Mouse (Mus musculus) kidney, postnatal 36 days (tissue): ENCODE data around the gene Smc1b.
"Not testable (repeated sequence)": the region's sequence is repeated elsewhere in the genome, so short reads cannot be mapped to it uniquely, and the experiment has no call there.

Source experiments
- DNase-seq, 2 experiments: peaks; one replicate each; pipeline ENCODE4 v3.0.0; 2021 to 2022; ENCODE audit warnings: mixed read lengths in 2 of 2

The Smc1b gene

DNA sequence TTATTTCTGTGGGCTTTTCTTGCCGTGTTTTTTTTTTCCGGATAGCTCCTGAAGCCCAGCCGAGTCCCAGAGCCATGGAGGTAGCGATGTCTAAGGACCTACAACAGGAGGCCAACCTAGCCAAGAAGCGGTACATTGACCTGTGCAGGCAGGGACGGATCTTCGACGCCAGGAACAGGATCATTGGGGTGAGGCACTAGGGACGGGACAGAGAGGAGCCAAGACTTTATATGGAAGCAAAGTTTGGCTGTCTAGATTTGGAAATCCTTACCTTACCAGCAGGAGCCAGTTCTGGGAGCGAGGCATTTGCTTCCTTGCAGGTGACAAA, 393 bp upstream of the Smc1b start:
- no peak for DNase-seq

DNA sequence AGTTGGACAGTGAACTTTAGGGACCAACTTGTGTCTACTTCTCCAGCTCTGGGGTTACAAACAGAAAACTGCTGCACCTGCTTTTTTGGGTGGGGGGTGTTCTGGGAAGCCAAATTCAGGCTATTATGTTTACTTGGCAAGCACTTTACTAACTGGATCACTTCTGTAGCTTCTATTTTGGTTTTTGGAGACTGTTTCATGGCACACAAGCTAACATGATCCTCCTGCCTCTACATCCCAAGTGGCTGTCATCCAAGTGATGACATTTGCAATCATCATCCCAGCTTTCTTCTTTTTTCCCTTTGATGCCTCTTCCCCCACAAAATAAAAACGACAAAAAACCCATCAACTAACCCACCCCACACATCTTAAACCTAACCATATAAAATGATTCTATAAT, 46.1 kb downstream of the Smc1b start:
- DNase-seq: no peak

DNA sequence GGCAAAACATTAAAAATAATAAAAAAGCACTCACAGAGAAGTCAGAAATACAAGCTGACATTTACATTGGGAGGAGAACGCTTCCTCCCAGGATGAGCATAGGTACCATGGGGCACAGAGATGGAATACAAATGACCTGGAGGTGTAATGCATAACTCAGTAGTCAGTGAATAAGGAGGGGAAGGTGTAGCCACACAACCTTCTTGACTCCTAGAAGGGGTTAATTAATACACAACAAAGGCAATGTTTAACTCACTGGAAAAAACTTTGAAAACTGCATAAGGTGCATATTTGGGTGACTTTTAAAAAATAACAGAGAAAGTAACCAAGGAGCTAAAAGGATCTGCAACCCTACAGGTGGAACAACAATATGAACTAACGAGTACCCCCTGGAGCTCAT, 59.1 kb downstream of the Smc1b start:
- peak in 1 of 2 experiments; percentile 29 for DNase-seq

DNA sequence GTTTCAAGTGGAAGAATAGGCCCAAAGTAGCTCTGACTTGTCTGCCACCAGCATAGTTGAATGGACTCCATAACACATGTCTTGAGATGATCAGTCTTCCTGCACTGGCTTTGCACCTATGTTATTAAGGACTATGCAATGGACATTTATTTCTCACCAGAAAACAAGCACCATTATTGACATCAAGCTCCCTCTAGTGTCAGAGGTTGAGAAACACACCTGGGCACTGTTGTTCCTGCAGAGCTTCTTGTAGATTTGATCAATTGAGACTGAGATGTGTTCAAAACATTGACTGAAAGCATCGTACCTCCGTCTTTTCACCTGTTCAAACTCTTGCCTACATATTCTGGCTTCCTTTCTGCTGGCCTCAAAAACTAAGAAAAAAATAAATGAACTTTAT, 61.2 kb downstream of the Smc1b start:
- DNase-seq: peak; percentile 48 to 55

DNA sequence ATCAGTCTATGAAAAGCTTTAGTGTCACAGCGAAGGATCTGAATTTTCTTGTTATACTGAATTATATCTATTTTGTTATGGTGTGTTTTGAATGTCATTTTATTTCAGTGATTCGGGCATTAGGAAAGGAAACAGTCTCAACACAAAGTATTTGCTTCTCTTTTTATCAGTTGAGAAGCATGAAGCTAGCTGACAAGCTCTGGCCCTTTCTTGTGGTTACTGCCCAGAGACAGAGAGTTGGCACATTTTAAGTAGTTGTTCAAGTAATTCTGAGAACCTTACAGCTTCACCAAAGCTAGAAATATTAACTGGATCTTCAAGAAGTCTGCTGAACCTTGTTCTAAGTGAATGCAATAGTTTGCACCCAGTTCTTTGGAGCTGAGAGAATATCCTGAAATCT, 68.3 kb downstream of the Smc1b start:
- DNase-seq: no peak

DNA sequence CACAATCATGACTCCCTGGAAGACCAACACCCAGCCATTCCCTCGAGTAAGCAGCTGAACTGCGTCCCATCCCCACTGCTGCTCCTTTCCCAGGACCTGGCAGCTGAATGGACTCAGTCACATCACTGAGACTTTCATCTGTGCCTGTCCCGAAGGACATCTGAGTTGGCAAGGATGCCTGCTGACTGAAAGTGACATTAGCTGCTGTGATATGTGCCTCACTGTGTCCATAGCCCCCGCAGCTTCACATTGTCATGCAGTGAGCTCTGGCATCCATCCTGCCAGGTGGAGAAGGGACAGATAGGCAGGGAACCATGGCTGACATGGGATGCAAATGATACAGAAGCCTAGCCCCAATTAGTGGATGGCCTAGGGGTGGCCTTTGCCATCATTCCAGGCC, 76.6 kb downstream of the Smc1b start:
- no peak for DNase-seq

DNA sequence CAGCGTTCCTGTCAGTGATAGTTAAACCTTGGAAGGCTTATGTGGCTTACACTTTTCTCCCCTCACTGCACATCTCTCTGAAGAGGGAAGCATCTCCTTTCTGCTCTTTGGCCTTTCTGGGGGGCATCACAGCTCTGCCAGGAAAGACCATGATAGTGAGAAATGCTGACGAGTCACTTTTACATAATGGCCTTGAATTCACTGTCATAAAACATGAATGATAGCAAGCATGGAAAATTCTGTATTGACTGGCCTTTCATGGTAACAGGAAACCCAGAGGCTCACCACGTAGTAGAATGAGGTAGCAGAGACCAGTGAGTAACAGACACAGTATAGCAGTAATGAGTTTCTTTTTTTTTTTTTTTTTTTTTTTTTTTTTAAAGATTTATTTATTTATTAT, 77.7 kb downstream of the Smc1b start:
- DNase-seq: no peak

DNA sequence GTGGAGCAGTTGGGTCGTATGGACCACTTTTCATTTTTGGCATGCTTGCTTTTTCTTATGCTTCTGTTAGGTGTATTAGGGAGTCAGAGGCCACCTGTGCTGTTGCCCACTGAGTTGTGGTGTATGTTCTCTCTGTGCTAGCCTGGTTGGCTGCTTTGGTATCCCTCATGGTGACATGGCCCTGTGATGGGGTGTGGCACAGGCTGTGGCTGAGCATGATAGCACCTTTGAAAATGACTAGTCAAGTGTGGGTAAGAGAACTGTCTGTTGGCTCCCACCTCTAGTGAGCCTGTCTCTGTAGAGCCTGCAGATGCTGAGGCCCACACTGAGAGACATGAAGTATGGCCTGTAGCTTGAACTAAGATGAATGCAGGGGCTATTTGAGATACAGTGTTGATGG, 82.0 kb downstream of the Smc1b start:
- no peak for DNase-seq

DNA sequence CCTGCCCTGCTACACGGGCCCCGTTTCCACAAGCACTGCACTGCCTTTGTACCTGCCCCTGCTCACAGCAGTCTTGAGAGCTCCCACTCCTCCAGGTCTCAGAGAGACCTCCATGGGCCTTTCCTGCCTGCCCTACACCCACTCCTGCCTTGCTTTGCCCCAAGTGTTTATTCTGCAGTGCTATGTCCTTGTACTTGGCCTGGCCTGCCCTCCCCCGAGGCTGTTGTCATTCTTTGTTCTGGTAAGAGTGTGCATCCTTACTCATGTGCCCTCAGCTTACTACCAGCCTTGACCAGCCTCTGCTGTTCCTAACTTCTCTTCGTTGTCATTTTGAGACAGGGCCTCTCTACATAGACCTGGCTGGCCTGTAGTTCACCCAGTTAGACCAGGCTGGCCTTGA, 83.9 kb downstream of the Smc1b start:
- DNase-seq: no peak

DNA sequence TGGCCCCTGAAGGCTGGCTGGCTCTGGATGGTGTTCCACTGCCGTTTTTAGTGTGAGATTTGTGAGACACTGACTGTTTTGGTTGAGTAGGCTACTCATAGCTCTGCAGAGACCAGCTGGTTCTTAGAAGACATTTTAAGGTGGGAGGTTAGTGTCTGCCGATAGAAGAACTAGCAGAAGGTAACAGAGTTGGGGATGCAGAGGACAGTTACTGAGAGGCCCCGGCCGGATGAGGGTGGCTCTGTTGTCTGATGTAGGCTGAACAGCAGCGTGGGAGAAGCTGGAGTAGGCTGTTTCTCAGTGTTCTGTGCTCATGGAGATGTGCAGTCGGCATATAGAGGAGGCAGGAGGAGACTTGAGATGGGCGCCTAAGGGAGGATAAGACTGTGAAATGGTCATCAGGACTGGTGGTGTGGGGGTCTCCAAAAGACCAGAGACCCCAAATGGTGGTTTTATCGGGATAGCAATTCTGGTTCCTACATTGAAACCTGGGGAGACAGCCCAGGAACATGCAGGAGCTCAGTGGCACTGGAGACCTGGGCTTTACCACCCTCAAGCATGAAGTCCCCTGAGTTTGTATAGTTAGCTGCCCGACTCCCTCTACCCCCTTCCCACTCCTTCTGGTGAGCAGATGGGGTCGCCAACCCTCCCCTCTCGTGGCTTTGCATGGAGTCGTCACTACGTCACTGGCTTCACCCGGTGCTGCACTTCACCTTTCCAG, 85.4 kb downstream of the Smc1b start:
- DNase-seq: no peak

DNA sequence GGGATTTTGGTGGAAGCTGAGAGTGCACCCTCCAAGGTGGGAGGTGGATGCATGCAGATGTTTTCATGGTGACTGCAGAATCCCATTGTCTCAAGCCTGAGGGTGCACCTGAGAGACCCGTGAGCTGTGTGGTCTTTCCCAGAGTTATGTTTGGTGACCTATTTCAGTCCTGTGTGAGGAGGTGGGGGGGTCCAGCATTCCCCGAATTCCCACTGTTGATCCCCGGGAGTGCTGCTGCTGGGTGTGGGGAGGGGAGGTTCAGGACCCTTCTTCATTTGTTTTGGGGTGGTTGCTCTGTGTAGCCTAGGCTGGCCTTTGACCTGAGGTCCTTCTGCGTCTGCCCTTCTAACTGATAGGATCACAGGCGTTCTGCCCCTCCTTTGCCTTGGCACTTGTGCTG, 88.0 kb downstream of the Smc1b start:
- DNase-seq: no peak

DNA sequence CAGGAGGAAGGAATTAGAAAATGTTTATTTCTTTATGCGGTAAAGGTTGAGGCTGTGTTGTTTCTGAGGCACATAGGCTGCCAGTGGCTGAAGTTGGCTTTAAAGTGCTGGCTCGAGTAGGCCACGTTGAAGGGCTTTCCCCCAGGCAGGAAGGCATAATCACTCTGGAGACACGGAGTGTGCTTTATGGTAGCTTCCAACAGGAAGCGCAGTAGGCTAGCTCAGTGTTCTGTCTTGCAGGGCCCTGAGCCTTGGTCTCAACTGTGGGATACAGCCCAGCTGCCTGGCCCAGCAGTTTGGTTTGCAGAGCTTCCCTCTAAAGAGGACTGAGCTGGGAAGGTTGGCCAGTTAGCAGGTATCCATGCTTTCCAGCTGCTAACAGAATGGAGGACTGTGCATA, 88.6 kb downstream of the Smc1b start:
- no peak for DNase-seq

DNA sequence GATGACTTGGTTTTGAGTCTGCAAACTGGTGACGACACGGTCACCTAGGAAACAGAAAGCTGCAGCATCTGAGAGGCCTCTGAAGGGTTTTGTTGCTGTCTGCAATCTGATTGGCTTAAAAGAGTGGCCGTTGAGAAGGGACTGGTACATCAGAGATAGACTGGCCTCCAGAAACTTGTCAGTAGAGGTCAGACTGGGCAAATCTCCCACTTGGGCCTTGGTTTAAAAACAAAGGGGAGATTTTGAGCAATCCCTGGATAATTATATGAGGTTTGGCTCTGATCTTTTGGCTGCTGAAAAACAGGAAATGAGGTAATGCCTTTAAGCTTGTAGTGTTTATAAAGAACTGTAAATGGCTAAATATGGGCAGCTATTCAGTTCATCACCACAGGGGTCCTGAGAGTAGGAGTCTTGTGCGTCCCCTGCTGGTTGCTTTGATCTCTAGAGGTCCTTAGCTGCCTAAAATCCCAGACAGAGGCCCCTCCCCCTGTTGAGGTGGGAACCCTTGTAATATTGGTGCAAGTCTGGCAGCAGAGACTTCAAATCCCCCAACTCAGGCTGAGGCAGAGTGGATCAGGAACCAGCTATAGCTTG, 89.3 kb downstream of the Smc1b start:
- peak; percentile 63 to 72 for DNase-seq

DNA sequence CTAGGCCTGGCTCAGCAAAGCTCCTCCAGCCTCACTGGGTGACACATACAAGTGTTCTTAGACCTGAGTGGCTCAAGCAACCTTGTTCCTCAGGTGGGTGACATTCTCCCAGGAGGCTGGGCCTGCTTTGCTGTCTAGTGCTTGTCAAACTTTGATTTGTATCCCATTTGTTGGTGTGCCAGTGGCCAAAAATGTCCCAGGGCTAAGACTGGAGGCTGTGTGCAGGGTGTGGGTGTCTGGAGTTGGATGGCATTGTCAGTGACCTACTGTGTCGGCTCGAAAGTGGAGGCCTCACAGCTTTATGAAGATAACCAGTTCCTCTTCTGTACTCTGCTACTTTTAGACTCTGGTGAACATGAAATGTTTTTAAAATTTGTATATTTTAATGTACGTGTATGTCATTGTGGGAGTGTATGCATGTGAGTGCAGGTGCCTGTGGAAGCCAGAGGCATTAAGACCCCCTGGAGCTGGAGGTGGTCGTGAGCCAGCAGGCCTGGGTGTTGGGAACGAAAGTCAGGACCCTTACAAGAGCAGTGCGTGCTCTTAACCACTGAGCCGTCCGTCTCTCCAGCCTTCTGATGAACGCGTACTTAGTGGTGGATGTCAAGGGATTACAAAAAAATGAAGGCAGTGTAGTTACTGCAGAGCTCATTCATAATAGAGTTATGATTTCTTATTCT, 90.1 kb downstream of the Smc1b start:
- no peak for DNase-seq

DNA sequence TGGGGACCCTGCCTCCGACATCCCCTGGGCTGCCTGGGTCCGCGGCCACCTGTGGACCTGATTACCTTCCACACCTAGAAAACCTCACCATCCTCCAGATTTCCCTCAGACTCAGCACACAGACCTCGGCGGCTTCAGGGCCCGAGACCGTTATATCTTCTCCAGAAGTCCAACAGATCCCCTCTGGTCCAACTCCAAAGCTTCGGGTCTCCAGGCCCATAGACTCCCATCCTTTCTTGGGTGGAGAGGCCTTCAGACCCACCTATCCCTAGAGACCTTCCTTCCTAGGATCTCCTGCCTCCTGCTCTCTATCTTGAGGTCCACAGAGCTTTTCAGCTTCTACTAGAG, 94.4 kb downstream of the Smc1b start:
- no peak for DNase-seq

DNA sequence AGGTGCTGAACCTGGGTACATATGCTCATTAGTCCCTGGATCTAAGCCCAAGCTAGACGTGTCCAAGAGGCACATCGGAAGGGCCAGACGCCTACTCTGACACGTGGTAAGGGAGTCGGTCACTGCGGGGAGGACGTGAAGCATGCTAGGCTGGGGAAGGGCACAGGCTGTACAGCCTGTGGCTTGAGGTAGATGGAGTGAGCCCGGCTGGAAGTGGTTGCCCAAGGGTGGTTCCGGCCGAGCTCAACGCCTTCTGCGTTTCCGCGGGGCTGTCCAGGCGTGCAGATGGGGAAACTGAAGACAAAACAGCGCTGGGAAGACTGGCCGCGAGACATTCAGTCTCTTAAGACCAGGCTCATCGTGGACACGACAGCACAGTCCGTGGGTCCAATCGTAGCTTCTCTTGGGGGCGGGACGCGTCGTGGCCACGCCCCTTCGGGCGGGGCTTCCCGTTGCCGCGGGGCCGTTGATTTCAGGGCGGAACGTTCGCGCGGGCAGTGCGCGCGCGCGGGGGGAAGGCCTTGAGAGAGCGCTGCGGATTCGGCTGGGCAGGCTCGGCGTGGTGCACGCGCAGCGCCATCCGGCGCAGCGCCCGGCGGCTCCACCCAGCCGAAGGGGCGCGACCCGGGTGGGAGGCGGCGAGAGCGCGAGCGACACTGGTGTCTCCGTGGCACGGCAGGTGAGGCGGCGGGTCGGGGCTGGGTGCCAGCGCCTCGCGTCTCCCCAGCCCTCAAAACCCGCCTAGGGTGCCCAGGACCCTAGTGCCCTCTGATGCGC, 95.0 kb downstream of the Smc1b start:
- DNase-seq: peak; percentile 97 to 99

DNA sequence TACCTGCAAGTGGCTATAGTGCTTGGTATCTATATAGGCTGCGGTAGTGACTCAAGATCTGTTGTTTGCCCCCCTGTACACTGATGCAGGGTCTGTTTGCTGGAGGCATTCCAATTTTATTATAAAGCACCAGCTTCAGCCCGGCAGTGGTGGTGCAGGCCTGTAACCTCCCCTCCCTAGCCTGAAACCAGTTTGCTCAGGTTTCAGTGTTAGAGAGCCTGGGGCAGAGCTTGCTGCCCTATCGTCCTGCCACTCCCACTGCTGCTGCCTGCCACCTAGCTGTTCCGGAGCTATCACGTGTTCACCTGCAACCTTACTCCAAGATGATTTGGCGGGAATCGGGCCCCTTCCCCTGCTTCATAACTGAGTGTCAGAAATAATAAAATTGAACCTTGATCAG, 97.8 kb downstream of the Smc1b start:
- peak; percentile 40 to 62 for DNase-seq

DNA sequence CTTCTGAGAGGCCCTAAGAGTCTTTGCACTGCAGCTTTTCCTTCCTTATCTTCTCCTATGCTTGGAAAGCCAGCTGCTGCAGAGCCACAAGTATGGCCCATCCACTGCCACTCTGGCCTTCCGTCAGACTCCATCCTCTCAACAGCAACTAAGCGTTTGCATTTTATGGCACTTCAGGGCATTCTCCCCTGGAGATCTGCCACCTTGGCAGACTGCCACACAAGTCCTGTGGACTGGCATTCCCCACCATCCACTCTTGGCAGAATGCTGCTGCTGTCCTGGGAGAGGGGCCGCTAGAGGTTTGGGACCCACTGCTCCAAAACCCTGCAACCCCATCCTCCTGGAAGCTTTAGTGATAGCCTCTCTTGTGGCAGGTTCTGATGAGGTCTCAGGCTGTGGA, 99.9 kb downstream of the Smc1b start:
- peak; percentile 39 to 66 for DNase-seq

DNA sequence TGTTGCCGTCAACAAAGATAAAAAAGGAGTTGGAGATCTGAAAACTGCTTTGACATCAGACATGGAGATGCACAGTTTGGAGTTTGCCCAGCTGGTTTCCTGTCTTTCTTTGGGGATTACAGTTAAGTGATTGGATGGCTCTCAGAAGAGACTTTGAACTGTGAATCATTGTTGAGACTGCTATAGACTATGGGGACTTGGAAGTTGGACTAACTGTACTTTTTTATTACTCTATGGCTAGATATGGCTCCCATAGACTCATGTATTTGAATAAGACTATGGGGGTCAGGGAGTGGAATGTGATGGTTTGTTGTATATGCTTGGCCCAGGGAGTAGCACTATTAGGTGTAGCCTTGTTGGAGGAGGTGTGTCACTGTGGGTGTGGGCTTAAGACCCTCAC, 101.1 kb downstream of the Smc1b start:
- not testable (repeated sequence) for DNase-seq

DNA sequence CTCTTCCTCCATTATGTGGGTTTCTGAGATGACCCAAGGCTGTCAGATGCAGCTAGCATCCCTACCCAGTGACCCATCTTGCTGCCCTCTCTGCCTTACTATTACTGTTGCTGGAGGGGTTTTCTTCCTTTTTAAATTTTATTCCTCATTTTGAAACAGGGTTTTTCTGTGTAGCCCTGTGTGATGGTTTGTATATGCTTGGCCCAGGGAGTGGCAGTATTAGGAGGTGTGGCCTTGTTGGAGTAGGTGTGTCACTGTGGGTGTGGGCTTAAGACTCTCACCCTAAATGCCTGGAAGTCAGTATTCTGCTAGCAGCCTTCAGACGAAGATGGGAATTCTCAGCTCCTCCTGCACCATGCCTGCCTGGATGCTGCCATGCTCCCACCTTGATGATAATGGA, 103.1 kb downstream of the Smc1b start, which contains the start of gene Fam118a:
TSS of gene Fam118a (plus strand) at position 301 of the 400 bp plus-strand sequence.
- DNase-seq: not testable (repeated sequence)

DNA sequence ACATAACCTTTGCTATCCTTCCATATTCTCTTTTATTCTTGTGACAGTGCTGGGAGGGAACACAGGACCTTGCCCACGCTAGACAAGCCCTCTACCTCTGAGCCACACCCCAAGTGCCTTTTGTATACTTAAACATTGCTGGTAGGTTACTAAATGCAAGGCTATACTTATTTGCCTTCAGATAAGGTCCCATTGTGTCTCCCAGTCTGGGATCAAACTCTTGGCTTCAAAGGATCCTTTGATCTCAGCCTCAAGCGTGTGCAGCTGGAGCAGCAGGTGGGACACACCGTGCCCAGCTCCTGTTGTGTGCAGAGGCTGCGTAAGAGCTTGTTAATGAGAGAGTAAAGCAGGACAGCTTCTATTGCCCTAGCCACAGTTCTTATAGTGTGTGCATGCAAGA, 104.0 kb downstream of the Smc1b start:
- no peak for DNase-seq

DNA sequence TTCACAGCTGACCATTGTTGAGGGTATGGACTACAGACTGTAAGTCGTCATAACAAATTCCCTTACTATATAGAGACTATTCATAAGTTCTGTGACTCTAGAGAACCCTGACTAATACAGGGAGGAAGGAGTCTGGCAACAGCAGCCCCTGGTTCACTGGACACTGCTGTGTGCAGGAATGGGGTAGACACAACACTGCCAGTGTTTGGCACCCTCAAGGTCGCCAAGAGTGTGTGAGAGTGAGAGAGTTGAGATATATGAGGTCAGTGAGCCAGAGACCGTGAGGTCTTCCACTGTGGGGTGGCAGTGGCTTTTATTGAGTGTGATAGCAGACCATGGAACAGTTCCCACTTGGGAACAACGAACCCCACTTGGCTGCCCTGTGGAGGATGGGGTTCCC, 105.6 kb downstream of the Smc1b start:
- no peak for DNase-seq

DNA sequence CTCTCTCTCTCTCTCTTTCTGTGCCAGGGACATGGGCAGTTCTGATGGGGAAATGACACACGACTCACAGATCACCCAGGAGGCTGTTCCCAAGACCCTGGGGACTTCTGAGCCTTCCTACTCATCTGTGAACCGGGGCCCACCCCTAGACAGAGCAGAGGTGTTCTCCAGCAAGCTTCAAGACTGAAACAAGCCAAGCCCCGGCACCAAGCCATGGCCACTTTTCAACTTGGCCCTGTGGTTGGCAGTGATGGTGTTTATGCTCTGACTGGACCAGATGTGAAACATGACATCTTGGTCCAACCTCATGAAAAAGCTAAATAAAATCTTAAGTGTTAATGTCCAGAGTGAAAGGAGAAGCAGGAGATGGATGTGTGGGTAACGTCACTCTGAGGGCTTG, 109.6 kb downstream of the Smc1b start:
- DNase-seq: no peak
